Mouse (Mus musculus) ES-Bruce4 (cell line): Measurements from ENCODE around the gene Sbf2. TPM values are rescaled to one million over a fixed set of nuclear protein-coding genes. Genes with fewer than 3 reads are reported as not detected.
A peak's percentile ranks its signal among the peaks of the same experiment; 100 is the strongest.

ENCODE experiments used
- H3K27ac ChIP-seq: 2 replicates; pipeline ENCODE4 v1.5.1; 2012; ENCODE audit warnings: low read length, inconsistent platforms; ENCODE audit not compliant: insufficient read depth
- H3K27me3 ChIP-seq: 2 replicates; pipeline ENCODE4 v1.6.1; 2012; ENCODE audit warnings: mild to moderate bottlenecking, low read length, inconsistent platforms; ENCODE audit not compliant: control insufficient read depth, poor library complexity, insufficient read depth, severe bottlenecking
- H3K36me3 ChIP-seq: 2 replicates; pipeline ENCODE4 v1.6.1; 2012; ENCODE audit warnings: inconsistent platforms, mild to moderate bottlenecking, low read length, moderate library complexity; ENCODE audit not compliant: control insufficient read depth, poor library complexity, insufficient read depth, severe bottlenecking
- H3K4me1 ChIP-seq: one replicate; pipeline ENCODE4 v1.8.1; 2011; ENCODE audit warnings: low read length; ENCODE audit not compliant: control insufficient read depth, insufficient read depth
- H3K4me3 ChIP-seq: 2 replicates; pipeline ENCODE4 v1.5.1; 2011; ENCODE audit warnings: low read depth, mild to moderate bottlenecking, low read length
- H3K9ac ChIP-seq: 2 replicates; pipeline ENCODE4 v1.6.1; 2012; ENCODE audit warnings: low read depth, mild to moderate bottlenecking, inconsistent platforms; ENCODE audit not compliant: poor library complexity, severe bottlenecking
- H3K9me3 ChIP-seq: replicated peaks from 2 replicates; pipeline ENCODE4 v1.6.1; 2012; ENCODE audit warnings: mild to moderate bottlenecking, low read length, inconsistent platforms; ENCODE audit not compliant: control insufficient read depth, poor library complexity, insufficient read depth, severe bottlenecking
- CTCF ChIP-seq: IDR thresholded peaks from one replicate; pipeline ENCODE4 v1.8.1; 2011; ENCODE audit warnings: low read depth, low read length
- EP300 ChIP-seq: IDR thresholded peaks from 2 replicates; pipeline ENCODE4 v1.6.1; 2011; ENCODE audit warnings: low read depth, low read length; ENCODE audit not compliant: insufficient read depth
- POLR2A ChIP-seq: IDR thresholded peaks from one replicate; pipeline ENCODE4 v1.8.1; 2011; ENCODE audit warnings: low read length; ENCODE audit not compliant: insufficient read depth
- polyA plus RNA-seq: library from polyadenylated mRNA; stranded (reverse); fragments of >200 nt; gene quantifications from 2 replicates; pipeline ENCODE4 v1.2.4, GENCODE M21; 2011; ENCODE audit warnings: low read depth; ENCODE audit not compliant: missing spikeins, insufficient read depth, insufficient read length

The Sbf2 gene
- 60.2 and 65.5 TPM in 2 replicates for polyA plus RNA-seq

DNA sequence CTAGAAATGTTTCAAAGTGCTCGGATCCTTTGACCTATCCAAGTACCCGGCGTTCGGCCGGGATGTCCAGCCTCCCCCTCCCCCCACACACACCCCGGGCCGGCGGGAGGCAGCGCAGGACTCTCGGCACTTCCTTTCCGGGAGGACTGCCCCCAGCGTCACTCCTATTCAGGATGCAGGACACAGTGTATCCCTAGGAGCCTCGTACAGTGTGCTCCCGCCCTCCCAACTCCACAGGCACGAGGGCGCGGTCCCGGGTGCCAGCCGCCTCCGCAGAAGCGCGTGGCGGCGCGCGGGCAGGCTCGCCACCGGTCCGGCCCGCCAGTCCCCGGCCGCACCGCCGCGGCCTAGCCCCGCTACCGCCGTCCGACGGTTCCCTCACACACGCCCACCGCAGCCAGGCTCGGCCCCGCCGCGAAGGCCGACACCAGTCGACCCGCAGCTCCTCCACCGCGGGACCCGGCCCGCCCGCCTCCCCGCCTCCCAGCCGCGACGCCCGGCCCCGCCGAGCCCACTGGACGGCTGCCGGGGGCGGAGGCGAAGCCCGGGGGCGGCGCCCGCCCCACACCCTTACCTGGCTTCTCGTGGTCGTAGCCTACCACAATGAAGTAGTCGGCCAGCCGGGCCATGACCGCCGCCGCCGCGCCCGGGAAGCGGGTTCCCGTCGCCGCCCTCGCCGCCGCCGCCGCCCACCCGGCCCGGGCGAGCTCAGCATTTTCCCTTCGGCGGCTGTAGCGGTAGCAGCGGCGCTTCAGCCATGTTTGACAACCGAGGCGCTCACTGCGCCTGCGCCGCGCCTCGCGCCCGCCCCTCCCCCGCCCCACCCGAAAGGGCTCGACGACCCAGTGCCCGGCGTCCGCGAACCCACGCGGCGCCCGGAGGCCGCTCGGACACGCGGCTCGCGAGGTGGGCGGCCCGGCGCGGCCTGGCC is at the start of gene Sbf2:
TSS of gene Sbf2 (minus strand) at position 790 of the 931 bp plus-strand sequence.
- peak within 1 kb of the TSS; percentile 71 for H3K27ac ChIP-seq
- 0 out of 2 replicates have a peak, but pooled peaks have one; percentile 42 for TF ChIP-seq EP300
- no peak for TF ChIP-seq CTCF
- H3K9ac ChIP-seq: peak within 1 kb of the TSS; percentile 96
- no peaks in the 10 kb centered on the region for H3K4me1 ChIP-seq
- no peaks in the 10 kb centered on the region for H3K27me3 ChIP-seq
- no peaks in the 10 kb centered on the region for H3K36me3 ChIP-seq
- no peaks in the 10 kb centered on the region for H3K9me3 ChIP-seq
- peak within 1 kb of the TSS; percentile 95 for H3K4me3 ChIP-seq

GRCm38 (mm10) chr7:110658378-110658928 is 43.7 kb upstream of the Sbf2 start:
- no peak overlapping the region for H3K27ac ChIP-seq
- H3K4me1 ChIP-seq: no peaks in the 10 kb centered on the region
- H3K27me3 ChIP-seq: no peaks in the 10 kb centered on the region
- TF ChIP-seq CTCF: no peak
- TF ChIP-seq EP300: no peak
- no peak for TF ChIP-seq POLR2A
- no peak overlapping the region for H3K9ac ChIP-seq
- H3K4me3 ChIP-seq: no peak overlapping the region
- no peaks in the 10 kb centered on the region for H3K9me3 ChIP-seq
- H3K36me3 ChIP-seq: no peaks in the 10 kb centered on the region

DNA sequence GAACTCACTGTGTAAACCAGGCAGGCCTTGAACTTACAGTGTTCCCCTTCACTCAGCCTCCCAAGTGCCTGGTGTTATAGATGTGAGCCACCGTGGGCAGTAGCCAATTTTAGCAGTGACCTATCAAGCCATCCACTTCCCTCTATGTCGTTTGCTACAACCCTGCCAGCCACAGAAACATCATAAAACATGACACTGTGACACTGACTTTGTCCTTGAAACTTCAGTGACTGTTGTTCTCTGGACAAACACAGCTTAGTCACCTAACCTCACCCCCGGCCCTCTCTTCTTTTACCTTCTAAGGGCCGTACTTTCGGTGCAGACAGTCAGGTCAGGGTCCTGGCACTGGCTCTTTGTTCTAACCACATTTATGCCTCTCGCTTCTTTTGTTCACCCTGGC is 41.2 kb upstream of the Sbf2 start:
- no peaks in the 10 kb centered on the region for H3K36me3 ChIP-seq
- H3K27ac ChIP-seq: no peak overlapping the region
- H3K9ac ChIP-seq: no peak overlapping the region
- no peaks in the 10 kb centered on the region for H3K4me1 ChIP-seq
- no peaks in the 10 kb centered on the region for H3K27me3 ChIP-seq
- H3K4me3 ChIP-seq: no peak overlapping the region
- TF ChIP-seq CTCF: no peak
- no peak for TF ChIP-seq POLR2A
- no peak for TF ChIP-seq EP300
- H3K9me3 ChIP-seq: no peaks in the 10 kb centered on the region

GRCm38 (mm10) chr7:110655230-110655629 is 40.5 kb upstream of the Sbf2 start:
- Histone ChIP-seq H3K4me1 (no peaks in the 10 kb centered on the region), H3K36me3 (no peaks in the 10 kb centered on the region), H3K4me3 (no peak overlapping the region), H3K9ac (no peak overlapping the region), H3K27me3 (no peaks in the 10 kb centered on the region), H3K27ac (no peak overlapping the region), H3K9me3 (no peaks in the 10 kb centered on the region)
- no peak for TF ChIP-seq POLR2A
- TF ChIP-seq EP300: no peak
- TF ChIP-seq CTCF: no peak

- Histone ChIP-seq H3K27me3 (no peaks in the 10 kb centered on the region), H3K9ac (no peak overlapping the region), H3K27ac (no peak overlapping the region), H3K9me3 (no peaks in the 10 kb centered on the region), H3K4me1 (no peaks in the 10 kb centered on the region), H3K36me3 (no peaks in the 10 kb centered on the region), H3K4me3 (no peak overlapping the region)
- TF ChIP-seq CTCF (no peak), EP300 (no peak), POLR2A (no peak)
Measured at GRCm38 (mm10) chr7:110651091-110651490, 36.4 kb upstream of the Sbf2 start.

GRCm38 (mm10) chr7:110650491-110650890 is 35.8 kb upstream of the Sbf2 start:
- Histone ChIP-seq H3K27me3 (no peaks in the 10 kb centered on the region), H3K9ac (no peak overlapping the region), H3K4me3 (no peak overlapping the region), H3K36me3 (no peaks in the 10 kb centered on the region), H3K4me1 (no peaks in the 10 kb centered on the region), H3K9me3 (no peaks in the 10 kb centered on the region), H3K27ac (no peak overlapping the region)
- TF ChIP-seq CTCF (no peak), POLR2A (no peak), EP300 (no peak)
